Mouse (Mus musculus) intestine, postnatal 0 days (tissue): Measurements from ENCODE around the gene Snx33. TPM values are rescaled to one million over a fixed set of nuclear protein-coding genes. Genes with fewer than 3 reads are reported as not detected.
A peak's percentile ranks its signal among the peaks of the same experiment; 100 is the strongest.
"Not testable (repeated sequence)": the region's sequence is repeated elsewhere in the genome, so short reads cannot be mapped to it uniquely, and the experiment has no call there.

Source experiments
- ATAC-seq: fragments of 200-750 bp; cut with Nextera tagmentation; 2 replicates; pipeline ENCODE4 v1.8.0; 2017; ENCODE audit warnings: mild to moderate bottlenecking, moderate TSS enrichment, moderate library complexity
- H3K27ac ChIP-seq: fragments of 300-500 bp; sonication (generic); 2 replicates; pipeline ENCODE4 v1.5.1; 2014; ENCODE audit warnings: mild to moderate bottlenecking, low read depth, low read length, moderate library complexity
- H3K27me3 ChIP-seq: fragments of 300-500 bp; sonication (generic); replicated peaks from 2 replicates; pipeline ENCODE4 v1.6.1; 2014; ENCODE audit warnings: low read length, mixed read lengths; ENCODE audit not compliant: control insufficient read depth, insufficient read depth
- H3K36me3 ChIP-seq: fragments of 300-500 bp; sonication (generic); 2 replicates; pipeline ENCODE4 v1.6.1; 2014; ENCODE audit warnings: mild to moderate bottlenecking, moderate library complexity; ENCODE audit not compliant: control insufficient read depth, insufficient read depth
- H3K4me1 ChIP-seq: fragments of 300-500 bp; sonication (generic); replicated peaks from 2 replicates; pipeline ENCODE4 v1.6.1; 2014; ENCODE audit warnings: antibody characterized with exemption, low read length, mixed read lengths; ENCODE audit not compliant: control insufficient read depth, insufficient read depth
- H3K4me2 ChIP-seq: fragments of 300-500 bp; sonication (generic); replicated peaks from 2 replicates; pipeline ENCODE4 v1.6.1; 2014; ENCODE audit warnings: low read depth, mild to moderate bottlenecking, moderate library complexity
- H3K4me3 ChIP-seq: fragments of 300-500 bp; sonication (generic); 2 replicates; pipeline ENCODE4 v1.5.1; 2014; ENCODE audit warnings: low read depth, low read length
- H3K9ac ChIP-seq: fragments of 300-500 bp; sonication (generic); 2 replicates; pipeline ENCODE4 v1.6.1; 2014; ENCODE audit warnings: mild to moderate bottlenecking, low read depth, low read length
- H3K9me3 ChIP-seq: fragments of 300-500 bp; sonication (generic); 2 replicates; pipeline ENCODE4 v1.6.1; 2016; ENCODE audit warnings: mixed run types; ENCODE audit not compliant: control insufficient read depth
- CTCF ChIP-seq: sonication (generic); IDR thresholded peaks from 2 replicates; pipeline ENCODE4 v1.5.1; 2016; ENCODE audit warnings: low read depth, mild to moderate bottlenecking, control low read depth, antibody characterized with exemption, moderate library complexity
- WGBS: fragments of 180-500 bp; shearing (Covaris S2); extraction: QIAGEN DNeasy Blood & Tissue Kit; methylation state at CpG from one replicate; pipeline ENCODE4 v1.1.7; 2014; 5-methylcytosine and 5-hydroxymethylcytosine counted together
- polyA plus RNA-seq: library from polyadenylated mRNA; unstranded; fragments of >200 nt; fragmentation: Nextera tagmentation; extraction: Ambion mirVana; gene quantifications from 2 replicates; pipeline ENCODE4 v1.2.1, GENCODE M21; 2015

The Snx33 gene
- polyA plus RNA-seq, 1 experiment from 2014 or later: 2.0 TPM

DNA sequence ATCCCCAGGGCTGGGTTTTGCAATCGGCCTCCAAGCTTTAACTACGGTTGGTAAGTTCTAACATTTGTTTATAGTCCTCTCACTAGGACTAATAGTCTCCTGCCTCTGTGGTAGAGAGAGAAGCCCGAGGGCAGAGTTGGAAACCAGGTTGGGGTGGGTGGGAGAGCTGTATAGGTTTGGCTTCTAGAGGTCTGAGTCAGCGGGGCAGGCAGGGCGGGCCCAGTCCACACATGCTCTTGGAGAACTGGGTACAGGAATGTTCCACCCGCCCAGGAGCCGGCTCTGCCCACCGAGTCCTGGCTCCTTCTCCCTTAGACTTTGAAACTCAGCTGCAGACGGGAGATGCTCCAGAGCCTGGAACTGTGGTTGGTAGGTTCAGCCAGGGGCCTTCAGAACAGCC is 14.2 kb downstream of the Snx33 start:
- ATAC-seq: 0 out of 2 replicates have a peak, but pooled peaks have one; percentile 25
- Histone ChIP-seq H3K4me1 (no peaks in the 10 kb centered on the region), H3K9me3 (no peaks in the 10 kb centered on the region), H3K4me3 (no peak overlapping the region), H3K9ac (no peak overlapping the region), H3K27ac (no peak overlapping the region), H3K4me2 (no peak overlapping the region), H3K27me3 (no peaks in the 10 kb centered on the region), H3K36me3 (peaks cover 15% of the 10 kb centered on the region; the same call in 1 of the 2 replicates)
- no peak for TF ChIP-seq CTCF
- WGBS: 73% methylated on average over 9 of the region's 9 CpGs

DNA sequence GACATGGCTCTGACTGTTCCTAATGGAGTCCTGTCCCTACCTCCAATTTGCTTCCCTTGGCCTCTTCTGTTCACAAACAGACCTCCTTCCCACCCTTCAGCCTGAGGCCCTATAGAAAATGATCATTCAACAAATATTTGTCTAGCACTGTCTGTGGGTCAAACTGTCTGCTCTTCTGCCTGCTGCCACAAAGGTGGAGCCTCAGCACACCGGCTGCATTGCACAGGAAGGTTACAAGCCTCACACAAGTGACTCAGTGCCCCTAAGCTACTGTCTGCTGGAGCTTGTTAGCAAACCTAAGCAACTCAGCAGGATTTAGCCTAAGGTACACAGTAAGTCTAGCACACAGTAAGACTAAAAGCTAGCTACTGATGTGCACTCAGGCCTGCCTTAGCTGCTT is 17.2 kb downstream of the Snx33 start:
- ATAC-seq: no peak
- Histone ChIP-seq H3K27ac (no peak overlapping the region; the same call in 1 of the 2 replicates), H3K4me3 (no peak overlapping the region), H3K27me3 (no peaks in the 10 kb centered on the region), H3K36me3 (0 out of 2 replicates have a peak, but pooled peaks cover 8% of the 10 kb centered on the region), H3K4me1 (no peaks in the 10 kb centered on the region), H3K9ac (no peak overlapping the region), H3K9me3 (no peaks in the 10 kb centered on the region), H3K4me2 (no peak overlapping the region)
- TF ChIP-seq CTCF: no peak
- 20% methylated on average over 1 of the region's 1 CpGs for WGBS

DNA sequence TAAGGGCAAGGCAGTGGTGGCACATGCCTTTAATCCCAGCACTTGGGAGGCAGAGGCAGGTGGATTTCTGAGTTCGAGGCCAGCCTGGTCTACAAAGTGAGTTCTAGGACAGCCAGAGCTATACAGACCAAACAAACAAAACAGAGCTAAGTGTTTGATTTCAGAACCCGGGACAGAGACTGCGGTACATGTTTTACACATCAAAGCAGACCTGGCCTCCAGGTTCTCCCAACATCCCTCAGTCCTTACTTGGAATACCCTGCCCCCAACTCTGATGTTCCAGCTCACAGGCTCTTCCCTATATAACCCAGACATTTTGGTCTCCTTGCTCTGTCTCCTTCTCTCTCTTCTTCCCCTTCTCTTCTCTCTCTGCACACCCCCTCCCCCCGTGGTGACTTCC is 18.2 kb downstream of the Snx33 start:
- not testable (repeated sequence) for H3K9me3 ChIP-seq, H3K27ac ChIP-seq, H3K4me1 ChIP-seq, H3K4me3 ChIP-seq, H3K27me3 ChIP-seq, H3K36me3 ChIP-seq, H3K4me2 ChIP-seq, H3K9ac ChIP-seq, ATAC-seq
- 37% methylated on average over 4 of the region's 4 CpGs for WGBS

DNA sequence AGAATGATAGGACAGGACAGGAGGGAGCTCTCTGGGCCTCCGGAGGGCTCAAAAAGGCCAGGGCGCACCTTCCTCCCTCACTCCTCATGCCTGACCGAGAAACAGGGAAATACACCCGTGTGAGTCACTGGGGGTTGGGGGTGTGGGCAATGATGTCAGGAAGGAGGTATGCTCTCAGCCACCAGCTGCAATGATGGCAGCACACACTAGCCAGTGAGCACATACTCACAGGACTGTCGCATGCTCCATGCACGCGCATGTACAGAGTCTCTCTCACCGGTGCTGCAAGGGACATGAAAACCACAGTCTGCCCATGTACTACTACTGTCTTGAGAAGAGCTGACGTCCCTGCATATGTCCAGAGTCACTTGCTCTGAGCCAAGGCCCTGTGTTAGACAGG is 20.6 kb downstream of the Snx33 start:
- Histone ChIP-seq H3K9ac (no peak overlapping the region), H3K4me3 (no peak overlapping the region), H3K36me3 (no peaks in the 10 kb centered on the region), H3K27me3 (no peaks in the 10 kb centered on the region), H3K27ac (no peak overlapping the region), H3K4me2 (no peak overlapping the region), H3K9me3 (no peaks in the 10 kb centered on the region), H3K4me1 (no peaks in the 10 kb centered on the region)
- 71% methylated on average over 9 of the region's 9 CpGs for WGBS
- ATAC-seq: no peak
- no peak for TF ChIP-seq CTCF

DNA sequence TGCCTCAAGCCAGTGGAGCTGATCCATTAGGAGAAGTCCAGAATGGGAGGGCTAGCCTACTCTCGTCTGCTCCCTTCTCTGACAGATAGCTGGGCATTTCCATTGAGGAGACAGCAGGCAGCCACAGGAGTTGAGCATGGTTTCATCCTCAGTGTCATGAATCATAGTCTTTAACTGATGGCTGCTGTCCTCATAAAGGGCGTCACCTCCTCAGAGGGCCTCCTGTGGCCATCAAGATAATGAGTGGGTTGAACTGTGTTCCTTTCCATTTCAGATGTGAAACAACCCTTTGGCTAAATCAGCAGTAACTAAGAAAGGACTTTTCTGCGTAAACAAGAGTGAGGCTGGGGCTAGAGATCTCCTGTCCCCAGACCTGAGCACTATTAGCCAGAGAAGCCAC is 24.5 kb downstream of the Snx33 start:
- Histone ChIP-seq H3K36me3 (no peaks in the 10 kb centered on the region), H3K4me1 (no peaks in the 10 kb centered on the region), H3K27ac (no peak overlapping the region), H3K9me3 (no peaks in the 10 kb centered on the region), H3K4me2 (no peak overlapping the region), H3K27me3 (no peaks in the 10 kb centered on the region), H3K9ac (no peak overlapping the region), H3K4me3 (no peak overlapping the region)
- no peak for TF ChIP-seq CTCF
- WGBS: 72% methylated on average over 3 of the region's 3 CpGs
- no peak for ATAC-seq

DNA sequence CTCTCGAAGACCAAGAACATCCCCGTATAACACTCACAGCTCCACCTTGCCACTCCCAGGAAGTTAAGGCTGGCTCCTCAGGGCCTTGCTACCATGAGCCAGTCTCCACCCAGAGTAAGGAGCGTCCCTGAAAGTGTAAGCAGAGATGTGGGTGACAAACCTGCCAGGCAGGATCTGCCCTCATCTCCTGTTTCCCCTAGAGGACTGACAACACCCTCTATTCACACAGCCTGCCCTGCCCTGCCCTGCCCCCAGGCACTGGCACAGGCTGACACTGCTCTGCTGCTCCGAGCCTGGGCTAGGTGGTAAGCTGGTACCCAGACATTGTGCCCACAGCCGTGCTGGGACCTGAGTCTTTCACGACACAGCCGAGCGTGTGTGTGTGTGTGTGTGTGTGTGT is 27.0 kb downstream of the Snx33 start:
- WGBS: 32% methylated on average over 8 of the region's 8 CpGs
- H3K4me3 ChIP-seq: no peak overlapping the region
- H3K27me3 ChIP-seq: no peaks in the 10 kb centered on the region
- H3K4me2 ChIP-seq: no peak overlapping the region
- H3K27ac ChIP-seq: no peak overlapping the region
- H3K9ac ChIP-seq: no peak overlapping the region
- ATAC-seq: peak; percentile 70; the same call in 1 of the 2 replicates
- 0 out of 2 replicates have a peak, but pooled peaks have one; percentile 20 for TF ChIP-seq CTCF
- H3K9me3 ChIP-seq: no peaks in the 10 kb centered on the region
- no peaks in the 10 kb centered on the region for H3K4me1 ChIP-seq
- no peaks in the 10 kb centered on the region; the same call in 1 of the 2 replicates for H3K36me3 ChIP-seq

DNA sequence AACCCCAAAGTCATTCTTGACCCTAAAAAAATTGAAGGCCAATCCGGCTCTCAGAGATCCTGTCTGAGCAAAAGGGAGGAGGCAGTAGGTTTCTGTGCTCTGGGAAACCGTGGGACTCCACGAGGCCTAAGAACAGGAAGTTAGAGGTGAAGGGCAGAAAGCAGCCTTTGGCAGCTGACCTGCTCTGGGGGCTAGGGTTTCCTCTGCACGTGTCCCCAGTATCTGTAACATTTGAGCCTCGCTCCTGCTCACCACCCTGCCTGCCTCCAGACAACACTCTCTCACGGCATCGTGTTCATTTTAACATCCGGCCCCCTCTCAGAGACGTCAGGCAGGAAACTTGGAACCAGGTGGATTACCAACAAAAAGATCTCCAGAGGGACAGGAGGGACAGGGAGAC is 27.6 kb downstream of the Snx33 start:
- Histone ChIP-seq H3K36me3 (no peaks in the 10 kb centered on the region; the same call in 1 of the 2 replicates), H3K4me3 (no peak overlapping the region), H3K27me3 (no peaks in the 10 kb centered on the region), H3K27ac (no peak overlapping the region), H3K9ac (no peak overlapping the region), H3K9me3 (no peaks in the 10 kb centered on the region), H3K4me1 (no peaks in the 10 kb centered on the region), H3K4me2 (no peak overlapping the region)
- no peak for TF ChIP-seq CTCF
- 43% methylated on average over 9 of the region's 9 CpGs for WGBS
- ATAC-seq: no peak
